Mouse (Mus musculus) lung, postnatal 0 days (tissue): ENCODE measurements around the gene Dcaf5. TPM values are rescaled to one million over a fixed set of nuclear protein-coding genes. Genes with fewer than 3 reads are reported as not detected.

Source experiments
- ATAC-seq: fragments of 200-750 bp; cut with Nextera tagmentation; 2 replicates; pipeline ENCODE4 v1.8.0; 2017; ENCODE audit warnings: moderate library complexity
- DNase-seq: peaks from one replicate; pipeline ENCODE4 v3.0.0-alpha.2; 2016; ENCODE audit warnings: low spot score
- H3K27ac ChIP-seq: fragments of 300-500 bp; sonication (generic); 2 replicates; pipeline ENCODE4 v1.5.1; 2014; ENCODE audit warnings: antibody characterized with exemption, mild to moderate bottlenecking, low read length, mixed read lengths
- H3K27me3 ChIP-seq: fragments of 300-500 bp; sonication (generic); replicated peaks from 2 replicates; pipeline ENCODE4 v1.6.1; 2014; ENCODE audit warnings: low read length, mixed read lengths; ENCODE audit not compliant: insufficient read depth
- H3K36me3 ChIP-seq: fragments of 300-500 bp; sonication (generic); 2 replicates; pipeline ENCODE4 v1.6.1; 2014; ENCODE audit warnings: low read length, mixed read lengths; ENCODE audit not compliant: insufficient read depth
- H3K4me1 ChIP-seq: fragments of 300-500 bp; sonication (generic); 2 replicates; pipeline ENCODE4 v1.6.1; 2014; ENCODE audit warnings: antibody characterized with exemption, low read depth, low read length, mixed read lengths; ENCODE audit not compliant: insufficient read depth
- H3K4me2 ChIP-seq: fragments of 300-500 bp; sonication (generic); replicated peaks from 2 replicates; pipeline ENCODE4 v1.6.1; 2014; ENCODE audit warnings: low read depth, mild to moderate bottlenecking, low read length, moderate library complexity, mixed read lengths
- H3K4me3 ChIP-seq: fragments of 300-500 bp; sonication (generic); 2 replicates; pipeline ENCODE4 v1.5.1; 2014; ENCODE audit warnings: low read depth, low read length
- H3K9ac ChIP-seq: fragments of 300-500 bp; sonication (generic); replicated peaks from 2 replicates; pipeline ENCODE4 v1.6.1; 2014; ENCODE audit warnings: low read depth, mild to moderate bottlenecking
- H3K9me3 ChIP-seq: fragments of 300-500 bp; sonication (generic); 2 replicates; pipeline ENCODE4 v1.6.1; 2016; ENCODE audit warnings: low read length, mixed read lengths
- CTCF ChIP-seq: IDR thresholded peaks from 2 replicates; pipeline ENCODE4 v1.5.1; 2016; ENCODE audit warnings: antibody characterized with exemption, mild to moderate bottlenecking
- EP300 ChIP-seq: IDR thresholded peaks from 2 replicates; pipeline ENCODE4 v1.6.1; 2016; ENCODE audit warnings: antibody characterized with exemption, mild to moderate bottlenecking, control low read depth
- WGBS: fragments of 180-500 bp; shearing (Covaris S2); extraction: QIAGEN DNeasy Blood & Tissue Kit; methylation state at CpG from one replicate; pipeline ENCODE4 v1.1.7; 2014; 5-methylcytosine and 5-hydroxymethylcytosine counted together
- polyA plus RNA-seq: library from polyadenylated mRNA; unstranded; fragments of >200 nt; fragmentation: Nextera tagmentation; extraction: Ambion mirVana; gene quantifications from 2 replicates; pipeline ENCODE4 v1.2.1, GENCODE M21; 2015

Dcaf5 gene
- polyA plus RNA-seq, 1 experiment from 2014 or later = 8.3 TPM

DNA sequence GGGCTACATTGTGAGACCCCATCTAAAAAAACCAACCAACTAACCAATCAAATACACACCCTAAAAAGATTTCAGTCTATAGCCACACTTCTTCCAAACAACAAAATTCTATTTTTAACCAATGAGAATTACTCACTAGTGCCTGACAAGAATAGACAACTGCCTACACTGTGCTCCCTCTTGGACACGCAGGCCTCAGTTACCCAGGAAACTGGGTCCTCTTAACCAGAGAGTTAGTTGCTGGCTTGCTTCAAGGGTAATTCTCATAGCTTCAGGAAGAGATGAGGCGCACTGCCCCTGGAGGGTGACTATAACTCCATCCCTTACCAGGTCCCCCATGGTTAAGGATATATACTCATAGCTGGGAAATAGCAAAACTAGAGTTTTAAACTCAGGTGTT lies 95.5 kb downstream of the Dcaf5 start:
- no peaks in the 10 kb centered on the region for H3K9me3 ChIP-seq

DNA sequence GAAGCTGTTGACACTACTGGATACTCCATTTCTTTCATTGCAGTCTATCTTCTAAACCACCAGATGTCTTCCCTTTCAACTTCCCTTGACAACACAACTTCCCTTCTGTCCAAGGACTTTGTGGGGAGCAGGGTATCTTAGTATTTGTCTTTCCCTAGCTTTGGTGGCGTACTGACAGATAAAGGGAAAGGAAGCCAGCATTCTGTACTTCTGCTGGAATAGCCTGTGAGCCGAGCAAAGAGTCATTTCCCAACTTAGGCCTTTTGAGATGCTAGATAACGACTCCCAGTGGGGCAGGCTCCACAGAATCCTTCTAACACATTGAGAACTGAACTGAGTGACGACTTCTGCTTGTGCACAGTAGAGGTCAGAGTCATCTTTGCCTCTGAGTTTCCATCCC lies 102.2 kb downstream of the Dcaf5 start:
- H3K9ac ChIP-seq = no peak overlapping the region
- DNase-seq (no peak), ATAC-seq (no peak)
- no peak overlapping the region for H3K4me2 ChIP-seq
- no peak overlapping the region for H3K4me3 ChIP-seq
- no peaks in the 10 kb centered on the region for H3K27me3 ChIP-seq
- no peak overlapping the region for H3K27ac ChIP-seq
- no peaks in the 10 kb centered on the region for H3K9me3 ChIP-seq
- peaks cover 24% of the 10 kb centered on the region for H3K36me3 ChIP-seq
- H3K4me1 ChIP-seq = peaks cover 3% of the 10 kb centered on the region; the same call in 1 of the 2 replicates
- 60% methylated on average over 4 of the region's 4 CpGs for WGBS
- no peak for TF ChIP-seq EP300
- no peak for TF ChIP-seq CTCF

More for the DNA sequence above, 95.5 kb downstream of the Dcaf5 start:
- Histone ChIP-seq H3K27ac (no peak overlapping the region), H3K4me3 (no peak overlapping the region), H3K27me3 (no peaks in the 10 kb centered on the region), H3K4me1 (peaks cover 9% of the 10 kb centered on the region; the same call in 1 of the 2 replicates), H3K9ac (no peak overlapping the region), H3K4me2 (no peak overlapping the region), H3K36me3 (peaks cover 35% of the 10 kb centered on the region)
- TF ChIP-seq EP300 (no peak), CTCF (no peak)
- DNase-seq (no peak), ATAC-seq (no peak)
- WGBS = 93% methylated on average over 2 of the region's 2 CpGs

DNA sequence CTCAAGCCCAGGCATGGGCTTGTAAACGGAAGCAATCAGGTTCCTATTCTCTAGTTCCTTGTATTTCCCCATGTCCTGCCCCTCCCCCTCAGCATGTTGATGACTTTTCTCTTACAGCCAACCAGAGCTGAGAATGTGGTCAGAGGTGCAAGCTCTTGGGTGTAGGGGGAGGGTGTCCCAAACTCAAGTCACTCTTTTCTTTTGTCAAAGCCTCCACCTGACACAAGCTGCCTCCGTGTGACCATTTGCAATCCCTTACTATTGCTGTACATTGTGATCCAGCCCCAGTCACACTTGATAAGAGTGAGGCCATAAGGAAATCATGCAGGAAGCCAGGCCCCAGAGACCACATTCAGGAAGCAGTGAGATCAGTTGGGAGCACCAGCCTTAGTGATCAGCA lies 104.8 kb downstream of the Dcaf5 start:
- no peak for TF ChIP-seq CTCF
- peak; percentile 36; the same call in 1 of the 2 replicates for TF ChIP-seq EP300
- 12% methylated on average over 2 of the region's 2 CpGs for WGBS
- Histone ChIP-seq H3K27me3 (no peaks in the 10 kb centered on the region), H3K9me3 (no peaks in the 10 kb centered on the region), H3K4me2 (no peak overlapping the region), H3K4me1 (peaks cover 3% of the 10 kb centered on the region; the same call in 1 of the 2 replicates), H3K27ac (0 out of 2 replicates have a peak overlapping the region, but pooled peaks have one; percentile 14), H3K4me3 (no peak overlapping the region), H3K9ac (no peak overlapping the region), H3K36me3 (0 out of 2 replicates have a peak, but pooled peaks cover 5% of the 10 kb centered on the region)
- DNase-seq = peak; percentile 64
- ATAC-seq = peak; percentile 50

DNA sequence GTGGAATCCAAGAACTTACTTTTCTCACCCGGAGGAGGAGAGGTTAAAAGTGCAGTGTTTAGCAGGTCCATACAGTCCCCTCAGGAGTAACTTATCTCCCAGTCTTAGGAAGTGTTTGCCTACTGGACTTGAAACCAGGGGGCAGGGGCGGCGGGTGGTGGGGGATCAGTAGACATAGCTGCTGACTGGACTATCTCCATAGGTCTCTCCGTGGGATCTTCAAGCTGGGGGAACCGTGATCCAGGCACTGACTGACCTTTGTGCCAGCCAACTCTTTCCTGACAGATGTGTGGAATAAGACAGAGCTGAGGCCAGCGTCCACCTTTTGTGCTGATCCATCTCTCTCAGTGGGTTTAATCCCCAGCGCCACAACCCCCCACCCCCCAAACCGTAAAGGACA lies 105.6 kb downstream of the Dcaf5 start:
- no peaks in the 10 kb centered on the region for H3K27me3 ChIP-seq
- H3K4me3 ChIP-seq = no peak overlapping the region
- no peak for TF ChIP-seq EP300
- TF ChIP-seq CTCF = no peak
- H3K9me3 ChIP-seq = no peaks in the 10 kb centered on the region
- no peak for ATAC-seq
- no peak for DNase-seq
- 65% methylated on average over 8 of the region's 8 CpGs for WGBS
- no peak overlapping the region for H3K27ac ChIP-seq
- H3K36me3 ChIP-seq = 0 out of 2 replicates have a peak, but pooled peaks cover 4% of the 10 kb centered on the region
- H3K9ac ChIP-seq = no peak overlapping the region
- H3K4me1 ChIP-seq = peaks cover 3% of the 10 kb centered on the region; the same call in 1 of the 2 replicates
- no peak overlapping the region for H3K4me2 ChIP-seq

DNA sequence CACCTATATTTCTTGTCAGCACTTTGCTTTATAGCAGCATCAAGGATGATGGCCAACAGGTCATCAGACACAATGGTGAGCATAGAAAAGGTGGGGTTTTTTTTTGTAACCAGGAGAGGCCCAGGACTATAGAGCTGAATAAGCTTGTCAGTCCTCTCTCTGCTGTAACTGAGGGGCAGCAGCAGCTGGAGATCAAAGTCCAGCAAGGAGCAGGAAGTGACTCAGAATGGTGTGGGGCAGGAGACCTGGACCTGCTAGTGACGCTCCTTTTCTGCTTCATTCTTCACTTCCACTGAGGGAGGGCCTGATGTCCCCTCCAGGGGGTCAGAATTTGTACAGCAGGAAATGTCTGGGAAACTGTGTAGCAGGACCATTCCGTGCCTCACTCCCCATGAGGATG lies 106.8 kb downstream of the Dcaf5 start:
- 45% methylated on average over 2 of the region's 2 CpGs for WGBS
- TF ChIP-seq CTCF = no peak
- Histone ChIP-seq H3K4me2 (no peak overlapping the region), H3K27me3 (no peaks in the 10 kb centered on the region), H3K36me3 (no peaks in the 10 kb centered on the region), H3K9me3 (no peaks in the 10 kb centered on the region), H3K4me1 (peaks cover 3% of the 10 kb centered on the region; the same call in 1 of the 2 replicates), H3K27ac (no peak overlapping the region), H3K9ac (no peak overlapping the region), H3K4me3 (no peak overlapping the region)
- DNase-seq (no peak), ATAC-seq (no peak)

DNA sequence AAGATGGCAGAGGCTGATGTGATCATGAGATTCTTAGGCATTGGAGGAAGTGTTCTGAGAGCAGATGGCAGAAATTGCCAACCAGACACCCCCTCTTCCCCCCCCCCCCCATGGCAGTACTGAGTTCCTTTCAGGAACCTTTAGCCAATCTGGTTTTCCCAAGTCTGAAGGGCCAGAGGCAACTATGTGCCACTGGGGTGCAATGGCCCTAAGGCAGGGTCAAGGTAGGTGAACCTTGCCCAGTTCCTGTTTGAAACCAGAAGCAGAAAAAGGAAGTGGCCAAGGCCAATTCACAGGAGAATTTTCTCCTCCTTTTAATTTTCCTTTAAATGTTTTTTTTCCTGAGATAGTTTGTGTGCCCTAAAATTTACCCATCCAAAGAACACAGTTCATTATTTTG lies 110.4 kb downstream of the Dcaf5 start:
- no peaks in the 10 kb centered on the region for H3K27me3 ChIP-seq
- no peak overlapping the region for H3K9ac ChIP-seq
- no peak for DNase-seq
- H3K9me3 ChIP-seq = no peaks in the 10 kb centered on the region
- H3K4me3 ChIP-seq = no peak overlapping the region
- no peaks in the 10 kb centered on the region for H3K36me3 ChIP-seq
- TF ChIP-seq CTCF (no peak), EP300 (no peak)
- no peak for ATAC-seq
- H3K27ac ChIP-seq = no peak overlapping the region
- H3K4me1 ChIP-seq = no peaks in the 10 kb centered on the region
- H3K4me2 ChIP-seq = no peak overlapping the region

DNA sequence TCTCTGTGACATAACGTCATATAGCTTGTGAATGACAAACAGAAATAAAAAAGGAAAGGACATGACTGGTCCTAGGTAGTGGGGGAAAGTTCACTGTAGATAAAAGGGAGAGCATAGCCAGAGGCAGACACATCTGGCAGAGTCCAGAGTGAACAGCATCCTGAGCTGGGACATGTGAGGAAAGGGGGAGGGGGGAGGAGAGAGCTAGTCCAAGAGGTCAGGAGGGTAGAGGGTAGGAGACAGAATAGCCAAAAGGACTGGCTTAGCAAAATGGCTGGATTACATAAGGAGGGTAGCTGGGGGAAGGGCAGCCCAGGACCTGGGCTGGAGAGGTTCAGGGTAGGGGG lies 111.6 kb downstream of the Dcaf5 start:
- Histone ChIP-seq H3K27me3 (no peaks in the 10 kb centered on the region), H3K4me2 (no peak overlapping the region), H3K36me3 (no peaks in the 10 kb centered on the region), H3K4me1 (no peaks in the 10 kb centered on the region), H3K9ac (no peak overlapping the region), H3K9me3 (no peaks in the 10 kb centered on the region), H3K27ac (no peak overlapping the region), H3K4me3 (no peak overlapping the region)
- DNase-seq = no peak
- WGBS = 50% methylated on average over 1 of the region's 1 CpGs
- TF ChIP-seq EP300 = no peak
- TF ChIP-seq CTCF = no peak
- peak; percentile 25 for ATAC-seq
